Mouse (Mus musculus): ENCODE results near the gene Olfr653. TPM values are rescaled to one million over a fixed set of nuclear protein-coding genes. Genes with fewer than 3 reads are reported as not detected.

Gene Olfr653
- polyA plus RNA-seq, 1 experiment: not detected

- H3K4me1 ChIP-seq (ENCODE audit: control insufficient read depth, insufficient read depth, low read length): no peaks in the 10 kb centered on the region
- 87% methylated on average over 2 of the region's 2 CpGs for WGBS
- no peaks in the 10 kb centered on the region; the same call in 1 of the 2 replicates for H3K27me3 ChIP-seq (ENCODE audit: control insufficient read depth, insufficient read depth, low read length)
- no peak for TF ChIP-seq POLR2A (IDR thresholded peaks at IDR 0.05; ENCODE audit: borderline replicate concordance, insufficient read depth, low read length)
- TF ChIP-seq CTCF (IDR thresholded peaks at IDR 0.05; ENCODE audit: borderline replicate concordance, insufficient read depth, low read depth, low read length): no peak
- H3K4me3 ChIP-seq (replicated peaks; ENCODE audit: insufficient read depth, low read depth, low read length): no peak within 1 kb of the TSS
- no peak for DNase-seq
- H3K27ac ChIP-seq (ENCODE audit: insufficient read depth, low read length): no peak within 1 kb of the TSS
Observed at GRCm38 (mm10) chr7:104601679-104602078, 24.6 kb downstream of the Olfr653 start, which contains the start of gene Olfr655. Gene Olfr655 (minus strand): TSS chr7:104601779.

GRCm38 (mm10) chr7:104603173-104603572 lies 26.1 kb downstream of the Olfr653 start:
- Histone ChIP-seq H3K27me3 (ENCODE audit: control insufficient read depth, insufficient read depth, low read length) (no peaks in the 10 kb centered on the region), H3K4me1 (ENCODE audit: control insufficient read depth, insufficient read depth, low read length) (no peaks in the 10 kb centered on the region), H3K27ac (ENCODE audit: insufficient read depth, low read length) (no peak overlapping the region), H3K4me3 (replicated peaks; ENCODE audit: insufficient read depth, low read depth, low read length) (no peak overlapping the region)
- WGBS: 6% methylated on average over 3 of the region's 3 CpGs
- DNase-seq: no peak
- TF ChIP-seq POLR2A (IDR thresholded peaks at IDR 0.05; ENCODE audit: borderline replicate concordance, insufficient read depth, low read length) (no peak), CTCF (IDR thresholded peaks at IDR 0.05; ENCODE audit: borderline replicate concordance, insufficient read depth, low read depth, low read length) (no peak)

GRCm38 (mm10) chr7:104604727-104605126 lies 27.6 kb downstream of the Olfr653 start:
- TF ChIP-seq POLR2A (IDR thresholded peaks at IDR 0.05; ENCODE audit: borderline replicate concordance, insufficient read depth, low read length) (no peak), CTCF (IDR thresholded peaks at IDR 0.05; ENCODE audit: borderline replicate concordance, insufficient read depth, low read depth, low read length) (no peak)
- no peak overlapping the region for H3K4me3 ChIP-seq (replicated peaks; ENCODE audit: insufficient read depth, low read depth, low read length)
- no peaks in the 10 kb centered on the region for H3K4me1 ChIP-seq (ENCODE audit: control insufficient read depth, insufficient read depth, low read length)
- no peaks in the 10 kb centered on the region for H3K27me3 ChIP-seq (ENCODE audit: control insufficient read depth, insufficient read depth, low read length)
- no peak overlapping the region for H3K27ac ChIP-seq (ENCODE audit: insufficient read depth, low read length)
- DNase-seq: no peak

GRCm38 (mm10) chr7:104613655-104614054 lies 36.5 kb downstream of the Olfr653 start, which contains the start of gene Olfr656:
Gene Olfr656 (plus strand): TSS chr7:104613955.
- 68% methylated on average over 4 of the region's 4 CpGs for WGBS
- Histone ChIP-seq H3K4me1 (ENCODE audit: control insufficient read depth, insufficient read depth, low read length) (no peaks in the 10 kb centered on the region; the same call in 1 of the 2 replicates), H3K27ac (ENCODE audit: insufficient read depth, low read length) (no peak within 1 kb of the TSS), H3K27me3 (ENCODE audit: control insufficient read depth, insufficient read depth, low read length) (no peaks in the 10 kb centered on the region), H3K4me3 (replicated peaks; ENCODE audit: insufficient read depth, low read depth, low read length) (no peak within 1 kb of the TSS)
- no peak for DNase-seq
- TF ChIP-seq CTCF (IDR thresholded peaks at IDR 0.05; ENCODE audit: borderline replicate concordance, insufficient read depth, low read depth, low read length) (no peak), POLR2A (IDR thresholded peaks at IDR 0.05; ENCODE audit: borderline replicate concordance, insufficient read depth, low read length) (no peak)

GRCm38 (mm10) chr7:104624494-104624893 lies 47.4 kb downstream of the Olfr653 start, which contains the start of gene Olfr657:
Gene Olfr657 (plus strand): TSS chr7:104624794.
- TF ChIP-seq POLR2A (IDR thresholded peaks at IDR 0.05; ENCODE audit: borderline replicate concordance, insufficient read depth, low read length): no peak
- TF ChIP-seq CTCF (IDR thresholded peaks at IDR 0.05; ENCODE audit: borderline replicate concordance, insufficient read depth, low read depth, low read length): no peak
- H3K4me3 ChIP-seq (replicated peaks; ENCODE audit: insufficient read depth, low read depth, low read length): no peak within 1 kb of the TSS
- H3K27me3 ChIP-seq (ENCODE audit: control insufficient read depth, insufficient read depth, low read length): no peaks in the 10 kb centered on the region
- no peak for DNase-seq
- H3K27ac ChIP-seq (ENCODE audit: insufficient read depth, low read length): no peak within 1 kb of the TSS
- H3K4me1 ChIP-seq (ENCODE audit: control insufficient read depth, insufficient read depth, low read length): no peaks in the 10 kb centered on the region

Other genes starting within 250 kb of the Olfr653 start
- not detected in 2 replicates for gene Trim34b, start 247.8 kb upstream of the Olfr653 start, polyA plus RNA-seq (2012; rRNA removed)
- 1.3 TPM in 2 replicates for gene Trim12c, start 224.0 kb upstream of the Olfr653 start, polyA plus RNA-seq (2012; rRNA removed)
- gene Trim30b, start 207.4 kb upstream of the Olfr653 start, polyA plus RNA-seq (2012; rRNA removed): 0.03 and 0.11 TPM in 2 replicates
- gene Trim30c, start 176.5 kb upstream of the Olfr653 start, polyA plus RNA-seq (2012; rRNA removed): not detected in 2 replicates
- 1.6 TPM in 2 replicates for gene Trim30a, start 112.1 kb upstream of the Olfr653 start, polyA plus RNA-seq (2012; rRNA removed)
- 0.88 and 1.0 TPM in 2 replicates for gene Trim30d, start 69.5 kb upstream of the Olfr653 start, polyA plus RNA-seq (2012; rRNA removed)
- gene Olfr651, start 27.2 kb upstream of the Olfr653 start, polyA plus RNA-seq (2012; rRNA removed): not detected in 2 replicates
- not detected in 2 replicates for gene Olfr652, start 16.4 kb upstream of the Olfr653 start, polyA plus RNA-seq (2012; rRNA removed)
- gene Olfr654, start 9.7 kb downstream of the Olfr653 start, polyA plus RNA-seq (2012; rRNA removed): not detected in 2 replicates
- gene Olfr655, start 24.5 kb downstream of the Olfr653 start, polyA plus RNA-seq (2012; rRNA removed): 0.11 and 0.16 TPM in 2 replicates
- gene Olfr656, start 36.6 kb downstream of the Olfr653 start, polyA plus RNA-seq (2012; rRNA removed): not detected in 2 replicates
- gene Olfr657, start 47.5 kb downstream of the Olfr653 start, polyA plus RNA-seq (2012; rRNA removed): not detected in 2 replicates
- gene Olfr658, start 70.0 kb downstream of the Olfr653 start, polyA plus RNA-seq (2012; rRNA removed): 0.25 and 0.52 TPM in 2 replicates
- not detected in 2 replicates for gene Olfr659, start 89.4 kb downstream of the Olfr653 start, polyA plus RNA-seq (2012; rRNA removed)
- not detected in 2 replicates for gene Olfr661, start 109.2 kb downstream of the Olfr653 start, polyA plus RNA-seq (2012; rRNA removed)
- not detected in 2 replicates for gene Usp17le, start 200.2 kb downstream of the Olfr653 start, polyA plus RNA-seq (2012; rRNA removed)

Data from cerebellum, adult 2 months (tissue).